Mouse (Mus musculus) small intestine, adult 2 months (tissue): ENCODE measurements around the gene Ceacam18.

Source experiments
- CTCF ChIP-seq: fragments of 200-500 bp; IDR thresholded peaks from 2 replicates; pipeline ENCODE4 v1.5.1; 2012; ENCODE audit warnings: low read depth, mild to moderate bottlenecking, control low read depth, inconsistent platforms, low read length, moderate library complexity, mixed read lengths; ENCODE audit not compliant: insufficient replicate concordance, insufficient read length; ENCODE audit errors: extremely low read depth
- POLR2A ChIP-seq: fragments of 200-500 bp; IDR thresholded peaks from 2 replicates; pipeline ENCODE4 v1.6.1; 2012; ENCODE audit warnings: low read depth, mild to moderate bottlenecking, control low read depth, inconsistent platforms, low read length, moderate library complexity

GRCm38 (mm10) chr7:43608316-43608824 is 26.1 kb upstream of the Ceacam18 start:
- TF ChIP-seq POLR2A, result no peak
- TF ChIP-seq CTCF, result no peak
